Mouse (Mus musculus) embryonic facial prominence, embryonic 15.5 days (tissue): ENCODE results near the gene Tmem259. TPM values are rescaled to one million over a fixed set of nuclear protein-coding genes. Genes with fewer than 3 reads are reported as not detected.

ENCODE experiments used
- ATAC-seq: fragments of 200-750 bp; cut with Nextera tagmentation; 2 replicates; pipeline ENCODE4 v1.8.0; 2017; ENCODE audit warnings: low read depth, moderate TSS enrichment; ENCODE audit not compliant: insufficient number of reproducible peaks, low FRiP score, low TSS enrichment
- H3K27ac ChIP-seq: fragments of 300-500 bp; sonication (generic); replicated peaks from 2 replicates; pipeline ENCODE4 v1.5.1; 2015; ENCODE audit warnings: mild to moderate bottlenecking, inconsistent platforms
- H3K27me3 ChIP-seq: fragments of 300-500 bp; sonication (generic); 2 replicates; pipeline ENCODE4 v1.6.1; 2015; ENCODE audit warnings: inconsistent platforms
- H3K36me3 ChIP-seq: fragments of 300-500 bp; sonication (generic); 2 replicates; pipeline ENCODE4 v1.6.1; 2015; ENCODE audit warnings: mild to moderate bottlenecking, inconsistent platforms
- H3K4me1 ChIP-seq: fragments of 300-500 bp; sonication (generic); 2 replicates; pipeline ENCODE4 v1.6.1; 2015; ENCODE audit warnings: inconsistent platforms
- H3K4me2 ChIP-seq: fragments of 300-500 bp; sonication (generic); replicated peaks from 2 replicates; pipeline ENCODE4 v1.6.1; 2015; ENCODE audit warnings: mild to moderate bottlenecking, inconsistent platforms
- H3K4me3 ChIP-seq: fragments of 300-500 bp; sonication (generic); replicated peaks from 2 replicates; pipeline ENCODE4 v1.5.1; 2015; ENCODE audit warnings: mild to moderate bottlenecking, inconsistent platforms
- H3K9ac ChIP-seq: fragments of 300-500 bp; sonication (generic); 2 replicates; pipeline ENCODE4 v1.6.1; 2015; ENCODE audit warnings: inconsistent platforms
- H3K9me3 ChIP-seq: fragments of 300-500 bp; sonication (generic); replicated peaks from 2 replicates; pipeline ENCODE4 v1.6.1; 2016; ENCODE audit warnings: inconsistent platforms
- WGBS: fragments of 180-500 bp; shearing (Covaris S2); methylation state at CpG from one replicate; pipeline ENCODE4 v1.1.7; 2015; 5-methylcytosine and 5-hydroxymethylcytosine counted together
- polyA plus RNA-seq: library from polyadenylated mRNA; unstranded; fragments of >200 nt; fragmentation: Nextera tagmentation; extraction: Ambion mirVana; gene quantifications from 2 replicates; pipeline ENCODE4 v1.2.1, GENCODE M21; 2015

Tmem259 gene
- polyA plus RNA-seq, 1 experiment from 2014 or later, result 23.9 TPM

- H3K9ac ChIP-seq, result no peak overlapping the region
- H3K4me1 ChIP-seq, result peaks cover 87% of the 10 kb centered on the region
- H3K9me3 ChIP-seq, result no peaks in the 10 kb centered on the region
- ATAC-seq, result no peak
- no peak overlapping the region for H3K4me2 ChIP-seq
- H3K36me3 ChIP-seq, result peaks cover 36% of the 10 kb centered on the region
- WGBS, result 62% methylated on average over 6 of the region's 6 CpGs
- peak overlapping the region; percentile 72 for H3K27ac ChIP-seq
- H3K4me3 ChIP-seq, result no peak overlapping the region
- no peaks in the 10 kb centered on the region for H3K27me3 ChIP-seq
Observed at GRCm38 (mm10) chr10:79933861-79934260, 50.3 kb downstream of the Tmem259 start.

GRCm38 (mm10) chr10:79933145-79933679 is 50.9 kb downstream of the Tmem259 start:
- H3K4me1 ChIP-seq, result peaks cover 87% of the 10 kb centered on the region
- ATAC-seq, result no peak
- H3K27ac ChIP-seq, result peak overlapping the region; percentile 72; the same call in 1 of the 2 replicates
- no peak overlapping the region for H3K4me3 ChIP-seq
- H3K27me3 ChIP-seq, result no peaks in the 10 kb centered on the region
- H3K9me3 ChIP-seq, result no peaks in the 10 kb centered on the region
- peaks cover 36% of the 10 kb centered on the region for H3K36me3 ChIP-seq
- H3K9ac ChIP-seq, result no peak overlapping the region
- H3K4me2 ChIP-seq, result no peak overlapping the region
- WGBS, result 50% methylated on average over 9 of the region's 9 CpGs

GRCm38 (mm10) chr10:79932736-79933135 is 51.4 kb downstream of the Tmem259 start:
- Histone ChIP-seq H3K27ac (peak overlapping the region; percentile 49), H3K27me3 (no peaks in the 10 kb centered on the region), H3K4me2 (0 out of 2 replicates have a peak overlapping the region, but pooled peaks have one; percentile 15), H3K4me1 (peaks cover 83% of the 10 kb centered on the region), H3K9me3 (no peaks in the 10 kb centered on the region), H3K4me3 (no peak overlapping the region), H3K36me3 (peaks cover 36% of the 10 kb centered on the region), H3K9ac (no peak overlapping the region)
- WGBS, result 20% methylated on average over 8 of the region's 8 CpGs
- ATAC-seq, result no peak

- Histone ChIP-seq H3K27me3 (no peaks in the 10 kb centered on the region), H3K36me3 (peaks cover 34% of the 10 kb centered on the region), H3K9me3 (no peaks in the 10 kb centered on the region), H3K4me2 (no peak overlapping the region), H3K9ac (no peak overlapping the region), H3K27ac (peak overlapping the region; percentile 49; the same call in 1 of the 2 replicates), H3K4me3 (no peak overlapping the region), H3K4me1 (peaks cover 76% of the 10 kb centered on the region)
- no peak for ATAC-seq
- 75% methylated on average over 9 of the region's 9 CpGs for WGBS
Observed at GRCm38 (mm10) chr10:79931797-79932196, 52.3 kb downstream of the Tmem259 start.

- no peak overlapping the region for H3K9ac ChIP-seq
- H3K27me3 ChIP-seq, result no peaks in the 10 kb centered on the region
- ATAC-seq, result no peak
- peaks cover 76% of the 10 kb centered on the region for H3K4me1 ChIP-seq
- no peak overlapping the region for H3K4me2 ChIP-seq
- no peaks in the 10 kb centered on the region for H3K9me3 ChIP-seq
- 86% methylated on average over 16 of the region's 16 CpGs for WGBS
- H3K4me3 ChIP-seq, result no peak overlapping the region
- no peak overlapping the region for H3K27ac ChIP-seq
- H3K36me3 ChIP-seq, result peaks cover 34% of the 10 kb centered on the region
Observed at GRCm38 (mm10) chr10:79930826-79931186, 53.3 kb downstream of the Tmem259 start.

- Histone ChIP-seq H3K4me2 (no peak overlapping the region), H3K27ac (no peak overlapping the region), H3K27me3 (no peaks in the 10 kb centered on the region), H3K9ac (no peak overlapping the region), H3K36me3 (peaks cover 28% of the 10 kb centered on the region), H3K4me1 (peaks cover 74% of the 10 kb centered on the region), H3K4me3 (no peak overlapping the region), H3K9me3 (no peaks in the 10 kb centered on the region)
- no peak for ATAC-seq
- 81% methylated on average over 18 of the region's 18 CpGs for WGBS
Observed at GRCm38 (mm10) chr10:79929967-79930825, 53.9 kb downstream of the Tmem259 start.

GRCm38 (mm10) chr10:79928907-79929701 is 55.0 kb downstream of the Tmem259 start:
- Histone ChIP-seq H3K4me1 (peaks cover 63% of the 10 kb centered on the region), H3K27ac (no peak overlapping the region), H3K4me3 (peak overlapping the region; percentile 99), H3K36me3 (peaks cover 22% of the 10 kb centered on the region; the same call in 1 of the 2 replicates), H3K9me3 (no peaks in the 10 kb centered on the region), H3K9ac (no peak overlapping the region), H3K4me2 (peak overlapping the region; percentile 92), H3K27me3 (no peaks in the 10 kb centered on the region)
- WGBS, result 21% methylated on average over 9 of the region's 9 CpGs
- ATAC-seq, result no peak

- WGBS, result 0% methylated on average over 29 of the region's 29 CpGs
- Histone ChIP-seq H3K27me3 (peaks cover 5% of the 10 kb centered on the region), H3K4me2 (peak overlapping the region; percentile 92), H3K9ac (peak overlapping the region; percentile 98), H3K36me3 (peaks cover 17% of the 10 kb centered on the region; the same call in 1 of the 2 replicates), H3K4me3 (peak overlapping the region; percentile 99), H3K27ac (peak overlapping the region; percentile 97), H3K9me3 (no peaks in the 10 kb centered on the region), H3K4me1 (peaks cover 54% of the 10 kb centered on the region)
- no peak for ATAC-seq
Observed at GRCm38 (mm10) chr10:79928030-79928694, 56.0 kb downstream of the Tmem259 start.

- Histone ChIP-seq H3K4me1 (peaks cover 47% of the 10 kb centered on the region), H3K4me2 (peak overlapping the region; percentile 92)
- under 1% methylated on average over 54 of the region's 54 CpGs for WGBS
Observed at GRCm38 (mm10) chr10:79927324-79928029, 56.7 kb downstream of the Tmem259 start.

More at GRCm38 (mm10) chr10:79927324-79928029, 56.7 kb downstream of the Tmem259 start:
- H3K9ac ChIP-seq, result peak overlapping the region; percentile 98
- H3K27ac ChIP-seq, result peak overlapping the region; percentile 97
- peak; percentile 17 for ATAC-seq
- peaks cover 17% of the 10 kb centered on the region; the same call in 1 of the 2 replicates for H3K36me3 ChIP-seq
- peaks cover 12% of the 10 kb centered on the region for H3K27me3 ChIP-seq
- peak overlapping the region; percentile 99 for H3K4me3 ChIP-seq
- no peaks in the 10 kb centered on the region for H3K9me3 ChIP-seq
